Mouse (Mus musculus) liver, embryonic 14.5 days (tissue): Measurements from ENCODE around the gene Ltbp3. TPM values are rescaled to one million over a fixed set of nuclear protein-coding genes. Genes with fewer than 3 reads are reported as not detected.

Source experiments
- ATAC-seq: fragments of 200-750 bp; cut with Nextera tagmentation; 2 replicates; pipeline ENCODE4 v1.8.0; 2017; ENCODE audit warnings: moderate number of reproducible peaks, mild to moderate bottlenecking, moderate library complexity; ENCODE audit not compliant: insufficient read depth
- DNase-seq, 3 experiments: peaks; one replicate each; pipeline ENCODE4 v3.0.0-alpha.2; 2012 to 2013; ENCODE audit warnings: low read depth in 3 of 3, low spot score in 3 of 3
- H3K27ac ChIP-seq: fragments of 300-500 bp; sonication (generic); 2 replicates; pipeline ENCODE4 v1.5.1; 2014; ENCODE audit warnings: moderate library complexity, mild to moderate bottlenecking, control low read depth, inconsistent platforms
- H3K27me3 ChIP-seq: fragments of 300-500 bp; sonication (generic); 2 replicates; pipeline ENCODE4 v1.6.1; 2014; ENCODE audit warnings: mild to moderate bottlenecking, low read length, moderate library complexity; ENCODE audit not compliant: control insufficient read depth, insufficient read depth
- H3K36me3 ChIP-seq: fragments of 300-500 bp; sonication (generic); replicated peaks from 2 replicates; pipeline ENCODE4 v1.6.1; 2014; ENCODE audit warnings: low read depth; ENCODE audit not compliant: control insufficient read depth, insufficient read depth
- H3K4me1 ChIP-seq, 2 experiments: fragments of 200-500 bp in 1 of 2; fragments of 300-500 bp in 1 of 2; sonication (generic) in 1 of 2; replicated peaks; 2 replicates each; pipeline ENCODE4 v1.6.1; 2012 to 2014; ENCODE audit warnings: antibody characterized with exemption in 1 of 2, inconsistent platforms in 1 of 2, low read length in 1 of 2; ENCODE audit not compliant: control insufficient read depth in 2 of 2, insufficient read depth in 2 of 2
- H3K4me2 ChIP-seq: fragments of 300-500 bp; sonication (generic); 2 replicates; pipeline ENCODE4 v1.6.1; 2014; ENCODE audit warnings: low read depth, mild to moderate bottlenecking, control low read depth, moderate library complexity
- H3K4me3 ChIP-seq, 2 experiments: fragments of 200-500 bp in 1 of 2; fragments of 300-500 bp in 1 of 2; sonication (generic) in 1 of 2; 2 replicates each; pipeline ENCODE4 v1.5.1; 2012 to 2014; ENCODE audit warnings: low read depth in 2 of 2, low read length in 2 of 2, mild to moderate bottlenecking in 2 of 2, control low read depth in 1 of 2, inconsistent platforms in 1 of 2, moderate library complexity in 1 of 2; ENCODE audit not compliant: insufficient read depth in 1 of 2
- H3K9ac ChIP-seq: fragments of 300-500 bp; sonication (generic); replicated peaks from 2 replicates; pipeline ENCODE4 v1.6.1; 2014; ENCODE audit warnings: mild to moderate bottlenecking, control low read depth, moderate library complexity
- H3K9me3 ChIP-seq: fragments of 300-500 bp; sonication (generic); 2 replicates; pipeline ENCODE4 v1.6.1; 2016; ENCODE audit warnings: low read length, mixed read lengths; ENCODE audit not compliant: control insufficient read depth
- CTCF ChIP-seq: IDR thresholded peaks from 2 replicates; pipeline ENCODE4 v1.5.1; 2016; ENCODE audit warnings: antibody characterized with exemption, low read depth, control low read depth
- EP300 ChIP-seq: IDR thresholded peaks from 2 replicates; pipeline ENCODE4 v1.6.1; 2016; ENCODE audit warnings: antibody characterized with exemption, low read depth
- WGBS: fragments of 180-500 bp; shearing (Covaris S2); extraction: QIAGEN DNeasy Blood & Tissue Kit; methylation state at CpG from one replicate; pipeline ENCODE4 v1.1.7; 2014; ENCODE audit not compliant: insufficient replicate concordance; 5-methylcytosine and 5-hydroxymethylcytosine counted together
- polyA plus RNA-seq, 2 experiments: library from polyadenylated mRNA; depleted of rRNA in 1 of 2; stranded (reverse) in 1 of 2; unstranded in 1 of 2; fragments of >200 nt; fragmentation: Nextera tagmentation in 1 of 2; extraction: Ambion mirVana in 1 of 2; gene quantifications; 2 replicates each; pipeline versions ENCODE4 v1.2.1 to v1.2.3; 2012 to 2014

The Ltbp3 gene
- polyA plus RNA-seq, 2 experiments: 1.6 to 2.1 TPM

DNA sequence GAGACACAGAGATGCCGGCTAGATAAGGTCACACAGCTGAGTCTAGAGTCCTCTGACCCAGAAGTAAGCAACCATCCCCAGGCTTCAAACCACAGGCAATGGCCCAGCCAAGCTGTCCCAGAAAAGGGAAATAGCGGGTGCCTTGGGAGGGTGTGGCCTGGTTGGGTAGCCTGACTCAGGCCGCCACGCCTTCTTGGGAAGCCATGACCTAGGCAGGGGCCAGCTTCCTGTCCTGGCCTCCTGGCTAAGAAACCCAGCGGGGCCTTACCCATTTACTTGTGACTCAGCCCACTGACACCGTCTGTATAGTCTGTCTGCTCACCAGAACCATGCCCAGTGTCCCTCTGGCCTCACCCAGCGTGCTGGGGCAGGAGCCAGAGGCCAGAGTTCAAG lies 16.2 kb upstream of the Ltbp3 start:
- no peak for TF ChIP-seq CTCF
- 0 out of 2 replicates have a peak, but pooled peaks have one; percentile 19 for TF ChIP-seq EP300
- Histone ChIP-seq H3K4me1 (peaks cover 25 to 44% of the 10 kb centered on the region in 2 experiments), H3K27me3 (no peaks in the 10 kb centered on the region), H3K4me3 (peak overlapping the region; percentile 74 to 96), H3K9me3 (no peaks in the 10 kb centered on the region), H3K36me3 (peaks cover 52% of the 10 kb centered on the region), H3K4me2 (peak overlapping the region; percentile 95), H3K27ac (peak overlapping the region; percentile 98), H3K9ac (peak overlapping the region; percentile 96)
- 11% methylated on average over 7 of the region's 7 CpGs for WGBS
- ATAC-seq (peak; percentile 58), DNase-seq (peak; percentile 77 to 85 (median 78))

DNA sequence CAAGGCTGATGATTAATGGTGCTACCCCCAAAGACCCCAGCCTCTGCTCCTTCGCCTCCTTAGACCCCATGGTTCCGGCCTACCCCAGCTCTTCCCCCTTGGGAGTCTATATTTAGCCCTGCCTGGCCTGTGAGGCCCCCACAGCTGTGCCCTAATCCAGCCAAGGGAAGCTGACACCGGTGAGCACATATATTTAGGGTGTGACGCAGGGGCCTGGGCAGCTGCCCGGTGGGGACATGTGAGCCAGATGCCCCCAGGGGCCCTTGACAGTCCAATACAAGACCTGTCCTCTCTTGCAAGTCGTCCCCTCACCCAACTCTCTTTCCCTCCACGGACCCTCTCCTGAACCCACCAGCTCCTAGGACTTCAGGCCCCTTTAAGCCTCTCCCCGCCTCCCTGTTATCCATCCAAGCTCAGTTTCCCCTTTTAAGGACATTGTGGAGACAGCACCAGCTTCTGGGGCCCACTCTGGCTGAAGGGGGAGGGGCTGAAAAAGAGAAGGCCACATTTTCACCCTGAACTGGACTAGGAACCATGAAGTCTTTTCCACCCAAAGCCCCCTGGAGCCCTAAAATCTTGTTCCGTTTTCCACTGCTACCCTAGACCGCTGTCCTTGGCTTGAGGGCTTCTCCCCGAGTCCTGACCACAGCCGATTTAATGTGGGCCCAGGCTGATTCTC lies 15.5 kb upstream of the Ltbp3 start:
- peak overlapping the region; percentile 98 for H3K27ac ChIP-seq
- peaks cover 30 to 49% of the 10 kb centered on the region in 2 experiments for H3K4me1 ChIP-seq
- no peak for DNase-seq
- peaks cover 45% of the 10 kb centered on the region for H3K36me3 ChIP-seq
- H3K4me3 ChIP-seq: peak overlapping the region; percentile 74 to 96
- peak overlapping the region; percentile 95 for H3K4me2 ChIP-seq
- H3K9me3 ChIP-seq: no peaks in the 10 kb centered on the region
- H3K27me3 ChIP-seq: no peaks in the 10 kb centered on the region
- TF ChIP-seq EP300 (no peak), CTCF (no peak)
- peak overlapping the region; percentile 96 for H3K9ac ChIP-seq
- WGBS: 11% methylated on average over 12 of the region's 12 CpGs
- peak; percentile 9; the same call in 1 of the 2 replicates for ATAC-seq

DNA sequence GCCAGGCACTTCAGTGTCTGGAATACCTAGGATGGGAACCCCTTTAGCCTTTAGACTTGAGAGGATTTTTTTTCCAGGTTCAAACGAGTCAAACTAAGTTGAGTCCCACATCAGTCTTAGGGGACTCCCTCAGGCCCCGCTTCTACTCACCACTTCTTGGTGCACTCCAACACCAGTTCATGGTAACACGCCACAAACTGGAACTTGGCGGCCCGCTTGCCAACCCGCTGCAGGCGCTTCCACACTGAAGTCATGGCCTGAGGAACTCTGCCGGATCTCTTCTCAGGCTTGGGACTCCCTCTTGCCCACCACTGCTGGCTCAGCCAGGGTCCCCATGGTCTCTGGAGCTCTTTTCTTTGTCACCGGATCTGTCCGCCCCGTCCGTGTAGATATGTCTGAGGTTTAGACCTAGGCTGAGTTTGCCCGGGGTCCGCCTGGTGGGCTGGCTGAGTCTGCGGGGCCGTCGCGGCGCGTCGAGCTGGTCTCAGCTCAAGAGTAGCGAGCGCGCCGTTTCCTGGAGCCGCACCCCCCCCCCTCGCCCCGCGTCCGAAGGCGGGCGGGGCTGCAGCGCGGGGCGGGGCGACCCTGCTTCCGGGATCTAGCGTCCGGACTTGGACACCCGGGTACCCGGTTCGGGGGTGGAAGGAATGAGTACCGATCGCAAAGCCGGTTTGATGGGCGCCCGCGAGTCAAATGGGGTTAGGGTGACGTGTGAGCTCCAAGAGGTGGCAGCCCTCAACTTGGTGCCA lies 14.8 kb upstream of the Ltbp3 start, which contains the start of gene Ehbp1l1:
TSS of gene Ehbp1l1 (minus strand) at position 551 of the 749 bp plus-strand sequence.
- ATAC-seq: peak; percentile 26; the same call in 1 of the 2 replicates
- 0 out of 2 replicates have a peak, but pooled peaks have one; percentile 15 for TF ChIP-seq EP300
- no peak for TF ChIP-seq CTCF
- Histone ChIP-seq H3K36me3 (peaks cover 38% of the 10 kb centered on the region), H3K4me2 (peak within 1 kb of the TSS; percentile 95), H3K9me3 (no peaks in the 10 kb centered on the region), H3K4me3 (peak within 1 kb of the TSS; percentile 74 to 96), H3K4me1 (peaks cover 38 to 51% of the 10 kb centered on the region in 2 experiments), H3K27ac (peak within 1 kb of the TSS; percentile 98), H3K27me3 (no peaks in the 10 kb centered on the region), H3K9ac (peak within 1 kb of the TSS; percentile 96)
- WGBS: 1% methylated on average over 47 of the region's 49 CpGs
- peak in 2 of 3 experiments; percentile 62 to 63 for DNase-seq

GRCm38 (mm10) chr19:5726961-5727578 lies 13.6 kb upstream of the Ltbp3 start:
- no peaks in the 10 kb centered on the region for H3K27me3 ChIP-seq
- H3K9me3 ChIP-seq: no peaks in the 10 kb centered on the region
- TF ChIP-seq EP300: peak; percentile 85
- no peak for TF ChIP-seq CTCF
- peak overlapping the region; percentile 95 for H3K4me2 ChIP-seq
- peak overlapping the region; percentile 98 for H3K27ac ChIP-seq
- ATAC-seq (peak; percentile 63), DNase-seq (peak; percentile 88 to 95 (median 91))
- H3K36me3 ChIP-seq: peaks cover 26% of the 10 kb centered on the region
- 14% methylated on average over 15 of the region's 15 CpGs for WGBS
- H3K9ac ChIP-seq: peak overlapping the region; percentile 96
- peaks cover 43 to 54% of the 10 kb centered on the region in 2 experiments for H3K4me1 ChIP-seq
- H3K4me3 ChIP-seq: peak overlapping the region; percentile 74 to 96
